Mouse (Mus musculus): ENCODE data around the gene Hoxb8. TPM values are rescaled to one million over a fixed set of nuclear protein-coding genes. Genes with fewer than 3 reads are reported as not detected.

Gene Hoxb8
- polyA plus RNA-seq, 1 experiment from 2014 or later: 1.0 TPM

GRCm38 (mm10) chr11:96320688-96321087 is 39.0 kb downstream of the Hoxb8 start:
- Histone ChIP-seq H3K4me3 (ENCODE audit: low read depth, low read length) (peak overlapping the region; percentile 59), H3K36me3 (ENCODE audit: control insufficient read depth, insufficient read depth) (no peaks in the 10 kb centered on the region), H3K4me2 (replicated peaks; ENCODE audit: low read depth) (peak overlapping the region; percentile 83), H3K4me1 (replicated peaks; ENCODE audit: control insufficient read depth, insufficient read depth, low read length) (no peaks in the 10 kb centered on the region), H3K27ac (ENCODE audit: low read depth, low read length) (peak overlapping the region; percentile 37; the same call in 1 of the 2 replicates), H3K27me3 (replicated peaks; ENCODE audit: control insufficient read depth, insufficient read depth, low read length) (peaks cover 29% of the 10 kb centered on the region), H3K9ac (ENCODE audit: low read depth, low read length) (peak overlapping the region; percentile 22; the same call in 1 of the 2 replicates), H3K9me3 (ENCODE audit: control insufficient read depth) (no peaks in the 10 kb centered on the region)
- WGBS: 26% methylated on average over 17 of the region's 17 CpGs
- ATAC-seq: no peak
- TF ChIP-seq CTCF (IDR thresholded peaks at IDR 0.05; ENCODE audit: low read depth): no peak

GRCm38 (mm10) chr11:96321846-96322245 is 40.1 kb downstream of the Hoxb8 start:
- TF ChIP-seq CTCF (IDR thresholded peaks at IDR 0.05; ENCODE audit: low read depth): no peak
- Histone ChIP-seq H3K9me3 (ENCODE audit: control insufficient read depth) (no peaks in the 10 kb centered on the region), H3K4me1 (replicated peaks; ENCODE audit: control insufficient read depth, insufficient read depth, low read length) (no peaks in the 10 kb centered on the region), H3K27ac (ENCODE audit: low read depth, low read length) (peak overlapping the region; percentile 36; the same call in 1 of the 2 replicates), H3K27me3 (replicated peaks; ENCODE audit: control insufficient read depth, insufficient read depth, low read length) (peaks cover 24% of the 10 kb centered on the region), H3K9ac (ENCODE audit: low read depth, low read length) (peak overlapping the region; percentile 5; the same call in 1 of the 2 replicates), H3K36me3 (ENCODE audit: control insufficient read depth, insufficient read depth) (no peaks in the 10 kb centered on the region), H3K4me2 (replicated peaks; ENCODE audit: low read depth) (peak overlapping the region; percentile 83), H3K4me3 (ENCODE audit: low read depth, low read length) (0 out of 2 replicates have a peak overlapping the region, but pooled peaks have one; percentile 9)
- 30% methylated on average over 5 of the region's 5 CpGs for WGBS
- no peak for ATAC-seq

DNA sequence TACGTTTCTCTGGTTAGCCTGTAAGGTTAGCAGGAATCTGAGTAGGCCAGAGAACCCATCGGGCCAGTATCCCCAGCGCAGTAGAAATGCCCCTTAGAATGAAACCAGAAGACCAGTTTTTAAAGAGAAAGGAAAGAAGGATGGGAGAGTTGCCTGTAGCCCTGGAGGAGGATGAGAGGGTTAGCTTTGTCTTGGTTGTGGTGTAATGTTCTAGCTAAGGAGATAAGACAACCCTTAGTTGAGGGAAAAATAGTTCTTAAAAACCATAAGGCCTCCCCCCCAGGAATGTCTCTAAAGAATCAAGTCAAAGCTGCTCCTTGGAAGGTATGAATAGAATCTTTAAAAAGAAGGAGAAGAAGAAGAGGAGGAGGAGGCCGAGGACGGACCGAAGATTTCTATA is 41.0 kb downstream of the Hoxb8 start:
- WGBS: 40% methylated on average over 6 of the region's 6 CpGs
- peak overlapping the region; percentile 36; the same call in 1 of the 2 replicates for H3K27ac ChIP-seq (ENCODE audit: low read depth, low read length)
- H3K9me3 ChIP-seq (ENCODE audit: control insufficient read depth): no peaks in the 10 kb centered on the region
- peak overlapping the region; percentile 9; the same call in 1 of the 2 replicates for H3K4me3 ChIP-seq (ENCODE audit: low read depth, low read length)
- TF ChIP-seq CTCF (IDR thresholded peaks at IDR 0.05; ENCODE audit: low read depth): no peak
- H3K27me3 ChIP-seq (replicated peaks; ENCODE audit: control insufficient read depth, insufficient read depth, low read length): peaks cover 23% of the 10 kb centered on the region
- ATAC-seq: no peak
- no peaks in the 10 kb centered on the region for H3K4me1 ChIP-seq (replicated peaks; ENCODE audit: control insufficient read depth, insufficient read depth, low read length)
- 0 out of 2 replicates have a peak overlapping the region, but pooled peaks have one; percentile 13 for H3K9ac ChIP-seq (ENCODE audit: low read depth, low read length)
- peak overlapping the region; percentile 83 for H3K4me2 ChIP-seq (replicated peaks; ENCODE audit: low read depth)
- no peaks in the 10 kb centered on the region for H3K36me3 ChIP-seq (ENCODE audit: control insufficient read depth, insufficient read depth)

DNA sequence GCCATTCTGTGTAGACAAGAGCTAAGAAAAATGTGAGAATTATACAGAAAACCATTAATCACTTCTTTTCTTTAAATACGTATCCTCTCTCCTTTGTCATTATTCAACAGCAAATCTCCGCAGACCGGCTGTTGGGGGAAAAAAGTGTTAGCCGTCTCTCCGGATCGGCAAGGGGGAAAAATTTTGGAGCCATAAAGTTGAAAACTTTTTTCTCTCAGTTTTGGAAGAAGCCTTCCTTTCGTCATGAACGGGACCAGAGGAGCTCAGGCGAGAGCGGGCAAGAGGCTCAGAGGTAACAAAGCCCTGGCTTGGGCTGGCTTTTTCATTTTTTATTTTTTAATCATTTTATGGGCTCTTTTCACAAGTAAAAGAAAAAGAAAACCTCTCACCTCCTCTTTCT is 41.4 kb downstream of the Hoxb8 start, which contains the start of gene Hoxb3:
Gene Hoxb3, plus strand, starts transcription at position 173 of the 400 bp plus-strand sequence.
- no peak for TF ChIP-seq CTCF (IDR thresholded peaks at IDR 0.05; ENCODE audit: low read depth)
- H3K4me3 ChIP-seq (ENCODE audit: low read depth, low read length): peak within 1 kb of the TSS; percentile 9; the same call in 1 of the 2 replicates

GRCm38 (mm10) chr11:96324125-96324524 is 42.4 kb downstream of the Hoxb8 start:
- Histone ChIP-seq H3K4me1 (replicated peaks; ENCODE audit: control insufficient read depth, insufficient read depth, low read length) (no peaks in the 10 kb centered on the region), H3K27ac (ENCODE audit: low read depth, low read length) (no peak overlapping the region), H3K36me3 (ENCODE audit: control insufficient read depth, insufficient read depth) (no peaks in the 10 kb centered on the region), H3K9me3 (ENCODE audit: control insufficient read depth) (no peaks in the 10 kb centered on the region), H3K4me2 (replicated peaks; ENCODE audit: low read depth) (peak overlapping the region; percentile 83), H3K9ac (ENCODE audit: low read depth, low read length) (no peak overlapping the region), H3K4me3 (ENCODE audit: low read depth, low read length) (peak overlapping the region; percentile 5; the same call in 1 of the 2 replicates), H3K27me3 (replicated peaks; ENCODE audit: control insufficient read depth, insufficient read depth, low read length) (peaks cover 12% of the 10 kb centered on the region)
- 30% methylated on average over 5 of the region's 5 CpGs for WGBS
- no peak for TF ChIP-seq CTCF (IDR thresholded peaks at IDR 0.05; ENCODE audit: low read depth)
- ATAC-seq: no peak

More for the DNA sequence above, 41.4 kb downstream of the Hoxb8 start, which contains the start of gene Hoxb3:
- 51% methylated on average over 10 of the region's 10 CpGs for WGBS
- Histone ChIP-seq H3K9ac (ENCODE audit: low read depth, low read length) (0 out of 2 replicates have a peak within 1 kb of the TSS, but pooled peaks have one; percentile 13), H3K4me1 (replicated peaks; ENCODE audit: control insufficient read depth, insufficient read depth, low read length) (no peaks in the 10 kb centered on the region), H3K27me3 (replicated peaks; ENCODE audit: control insufficient read depth, insufficient read depth, low read length) (peaks cover 19% of the 10 kb centered on the region), H3K27ac (ENCODE audit: low read depth, low read length) (peak within 1 kb of the TSS; percentile 42), H3K36me3 (ENCODE audit: control insufficient read depth, insufficient read depth) (no peaks in the 10 kb centered on the region), H3K4me2 (replicated peaks; ENCODE audit: low read depth) (peak within 1 kb of the TSS; percentile 83), H3K9me3 (ENCODE audit: control insufficient read depth) (no peaks in the 10 kb centered on the region)
- no peak for ATAC-seq

DNA sequence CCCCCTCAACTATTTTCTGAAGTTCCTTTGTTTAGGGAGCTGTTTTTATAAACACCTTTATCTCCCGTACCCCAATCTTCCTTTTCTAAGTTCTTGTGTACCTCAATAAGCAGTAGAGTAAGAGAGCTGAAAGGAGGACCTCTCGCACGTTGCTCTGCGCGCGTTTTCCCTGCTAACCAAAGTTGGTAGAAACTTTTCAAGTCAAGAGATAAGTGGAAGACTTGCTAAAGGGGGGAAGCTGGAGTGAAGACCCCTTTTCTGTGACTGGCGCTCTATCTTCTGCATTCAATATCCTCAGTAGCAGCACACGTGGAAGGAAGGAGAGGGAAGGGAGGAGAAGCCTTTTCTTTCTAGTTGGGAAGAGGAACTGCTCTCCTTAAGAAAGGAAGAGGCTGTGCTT is 43.3 kb downstream of the Hoxb8 start:
- Histone ChIP-seq H3K9me3 (ENCODE audit: control insufficient read depth) (no peaks in the 10 kb centered on the region), H3K27ac (ENCODE audit: low read depth, low read length) (no peak overlapping the region), H3K4me2 (replicated peaks; ENCODE audit: low read depth) (peak overlapping the region; percentile 83), H3K9ac (ENCODE audit: low read depth, low read length) (0 out of 2 replicates have a peak overlapping the region, but pooled peaks have one; percentile 57), H3K4me1 (replicated peaks; ENCODE audit: control insufficient read depth, insufficient read depth, low read length) (no peaks in the 10 kb centered on the region; the same call in 1 of the 2 replicates), H3K27me3 (replicated peaks; ENCODE audit: control insufficient read depth, insufficient read depth, low read length) (peaks cover 12% of the 10 kb centered on the region), H3K4me3 (ENCODE audit: low read depth, low read length) (peak overlapping the region; percentile 17), H3K36me3 (ENCODE audit: control insufficient read depth, insufficient read depth) (no peaks in the 10 kb centered on the region)
- no peak for TF ChIP-seq CTCF (IDR thresholded peaks at IDR 0.05; ENCODE audit: low read depth)
- no peak for ATAC-seq
- 37% methylated on average over 8 of the region's 8 CpGs for WGBS

Data from intestine, postnatal 0 days (tissue).